Mouse (Mus musculus) embryonic facial prominence, embryonic 12.5 days (tissue): ENCODE measurements around the gene Lrmp. TPM values are rescaled to one million over a fixed set of nuclear protein-coding genes. Genes with fewer than 3 reads are reported as not detected.

Source experiments
- ATAC-seq: fragments of 200-750 bp; cut with Nextera tagmentation; 2 replicates; pipeline ENCODE4 v1.8.0; 2017; ENCODE audit not compliant: insufficient number of reproducible peaks, insufficient read depth, low FRiP score, low TSS enrichment
- H3K27ac ChIP-seq: fragments of 300-500 bp; sonication (generic); 2 replicates; pipeline ENCODE4 v1.5.1; 2016; ENCODE audit warnings: mild to moderate bottlenecking
- H3K27me3 ChIP-seq: fragments of 300-500 bp; sonication (generic); 2 replicates; pipeline ENCODE4 v1.6.1; 2016; ENCODE audit warnings: mild to moderate bottlenecking, moderate library complexity
- H3K36me3 ChIP-seq: fragments of 300-500 bp; sonication (generic); 2 replicates; pipeline ENCODE4 v1.6.1; 2016; ENCODE audit warnings: mild to moderate bottlenecking
- H3K4me1 ChIP-seq: fragments of 300-500 bp; sonication (generic); 2 replicates; pipeline ENCODE4 v1.6.1; 2016
- H3K4me2 ChIP-seq: fragments of 300-500 bp; sonication (generic); replicated peaks from 2 replicates; pipeline ENCODE4 v1.6.1; 2016; ENCODE audit warnings: mild to moderate bottlenecking, moderate library complexity
- H3K4me3 ChIP-seq: fragments of 300-500 bp; sonication (generic); 2 replicates; pipeline ENCODE4 v1.5.1; 2016; ENCODE audit warnings: mild to moderate bottlenecking
- H3K9ac ChIP-seq: fragments of 300-500 bp; sonication (generic); 2 replicates; pipeline ENCODE4 v1.6.1; 2016; ENCODE audit warnings: mild to moderate bottlenecking, moderate library complexity
- H3K9me3 ChIP-seq: fragments of 300-500 bp; sonication (generic); 2 replicates; pipeline ENCODE4 v1.6.1; 2016; ENCODE audit warnings: mild to moderate bottlenecking, moderate library complexity
- WGBS: fragments of 180-500 bp; shearing (Covaris S2); methylation state at CpG from one replicate; pipeline ENCODE4 v1.1.7; 2016; 5-methylcytosine and 5-hydroxymethylcytosine counted together
- polyA plus RNA-seq: library from polyadenylated mRNA; unstranded; fragments of >200 nt; fragmentation: Nextera tagmentation; extraction: Ambion mirVana; gene quantifications from 2 replicates; pipeline ENCODE4 v1.2.1, GENCODE M21; 2016

Gene Lrmp
- polyA plus RNA-seq, 1 experiment from 2014 or later: 3.0 TPM

- no peak for ATAC-seq
- Histone ChIP-seq H3K4me1 (no peaks in the 10 kb centered on the region), H3K9me3 (no peaks in the 10 kb centered on the region), H3K4me3 (no peak overlapping the region), H3K27ac (no peak overlapping the region), H3K4me2 (no peak overlapping the region), H3K27me3 (no peaks in the 10 kb centered on the region), H3K36me3 (no peaks in the 10 kb centered on the region), H3K9ac (no peak overlapping the region)
- WGBS: 89% methylated on average over 6 of the region's 6 CpGs
These were observed 9.2 kb upstream of the Lrmp start for GRCm38 (mm10) chr6:145106163-145106842.

DNA sequence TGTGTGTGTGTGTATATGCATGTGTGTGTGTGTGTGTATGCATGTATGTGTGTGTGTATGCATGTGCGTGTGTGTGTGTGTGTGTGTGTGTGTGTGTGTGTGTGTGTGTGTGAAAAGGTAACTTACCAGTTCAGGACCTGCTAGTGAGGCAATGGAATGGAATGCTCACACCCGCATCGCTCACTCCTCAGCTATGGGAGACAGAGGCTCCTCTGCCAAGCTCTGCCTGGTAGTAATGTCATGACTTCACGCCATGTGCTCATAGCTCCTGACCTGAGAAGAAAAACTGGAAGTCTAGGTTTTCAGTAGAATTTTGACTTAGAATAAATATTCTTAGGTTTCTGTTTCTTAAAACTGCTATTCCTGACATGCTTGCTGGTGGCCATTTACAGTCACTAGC, 4.7 kb upstream of the Lrmp start:
- WGBS: 79% methylated on average over 4 of the region's 4 CpGs
- Histone ChIP-seq H3K9me3 (no peaks in the 10 kb centered on the region), H3K36me3 (no peaks in the 10 kb centered on the region), H3K27ac (no peak overlapping the region), H3K9ac (no peak overlapping the region), H3K4me1 (no peaks in the 10 kb centered on the region), H3K4me3 (no peak overlapping the region), H3K4me2 (no peak overlapping the region), H3K27me3 (no peaks in the 10 kb centered on the region)
- ATAC-seq: no peak

DNA sequence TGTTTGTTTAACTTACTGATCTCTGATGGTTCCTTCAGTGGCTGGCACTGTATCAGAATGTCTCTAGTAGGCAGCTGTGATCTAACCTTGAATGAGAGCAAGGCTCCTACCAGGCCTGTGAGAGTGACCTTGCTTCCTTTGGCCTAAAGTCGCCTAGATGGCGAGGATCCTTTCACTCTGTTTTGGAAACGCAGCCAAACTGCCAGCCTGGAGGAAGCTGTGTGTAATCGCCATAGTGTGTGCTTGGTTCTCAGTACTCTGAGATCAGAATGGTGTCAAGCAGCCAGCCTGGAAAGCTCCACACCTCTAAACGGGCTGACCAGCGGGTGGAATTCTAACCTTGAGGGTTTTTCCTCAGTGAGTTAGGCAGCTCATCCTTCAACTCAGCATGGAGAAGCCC, 2.6 kb upstream of the Lrmp start:
- Histone ChIP-seq H3K9me3 (no peaks in the 10 kb centered on the region), H3K4me2 (no peak overlapping the region), H3K27me3 (no peaks in the 10 kb centered on the region), H3K9ac (no peak overlapping the region), H3K4me1 (peaks cover 7% of the 10 kb centered on the region; the same call in 1 of the 2 replicates), H3K4me3 (no peak overlapping the region), H3K36me3 (no peaks in the 10 kb centered on the region), H3K27ac (no peak overlapping the region)
- no peak for ATAC-seq
- WGBS: 57% methylated on average over 6 of the region's 6 CpGs

DNA sequence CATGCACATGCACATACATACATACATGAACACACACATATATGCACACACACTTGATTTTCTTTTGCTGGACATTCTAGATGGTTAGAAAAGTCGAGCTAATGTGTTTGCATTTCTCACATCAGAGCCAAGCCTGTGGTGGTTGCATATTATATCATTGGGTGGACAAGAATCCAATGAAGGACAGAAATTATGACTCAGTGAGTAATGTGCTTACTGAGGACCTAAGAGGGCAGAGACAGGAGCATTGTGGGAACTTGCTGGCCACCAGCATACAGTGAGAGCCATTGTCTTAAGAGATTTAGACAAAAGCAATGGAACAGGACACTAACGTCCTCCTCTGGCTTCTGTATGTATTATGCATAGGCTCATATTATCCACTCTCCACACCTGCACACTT, 892 bp upstream of the Lrmp start:
- H3K36me3 ChIP-seq: no peaks in the 10 kb centered on the region
- no peak overlapping the region for H3K27ac ChIP-seq
- H3K9ac ChIP-seq: no peak overlapping the region
- no peaks in the 10 kb centered on the region for H3K9me3 ChIP-seq
- no peak overlapping the region for H3K4me2 ChIP-seq
- no peak for ATAC-seq
- no peak overlapping the region for H3K4me3 ChIP-seq
- H3K27me3 ChIP-seq: no peaks in the 10 kb centered on the region
- H3K4me1 ChIP-seq: peaks cover 7% of the 10 kb centered on the region; the same call in 1 of the 2 replicates
- 68% methylated on average over 2 of the region's 2 CpGs for whole genome bisulfite sequencing

GRCm38 (mm10) chr6:145116098-145116672, 732 bp downstream of the Lrmp start:
- Histone ChIP-seq H3K9me3 (no peaks in the 10 kb centered on the region), H3K4me3 (no peak overlapping the region), H3K27me3 (no peaks in the 10 kb centered on the region), H3K36me3 (no peaks in the 10 kb centered on the region), H3K4me2 (0 out of 2 replicates have a peak overlapping the region, but pooled peaks have one; percentile 5), H3K4me1 (peaks cover 13% of the 10 kb centered on the region), H3K27ac (no peak overlapping the region), H3K9ac (no peak overlapping the region)
- no peak for ATAC-seq
- 11% methylated on average over 4 of the region's 4 CpGs for WGBS

GRCm38 (mm10) chr6:145120086-145120485, 4.6 kb downstream of the Lrmp start:
- ATAC-seq: no peak
- H3K36me3 ChIP-seq: no peaks in the 10 kb centered on the region
- WGBS: 84% methylated on average over 2 of the region's 2 CpGs

GRCm38 (mm10) chr6:145120787-145121589, 5.5 kb downstream of the Lrmp start:
- ATAC-seq: no peak
- H3K27ac ChIP-seq: no peak overlapping the region
- no peak overlapping the region for H3K4me3 ChIP-seq
- no peaks in the 10 kb centered on the region for H3K36me3 ChIP-seq
- no peaks in the 10 kb centered on the region for H3K27me3 ChIP-seq
- no peak overlapping the region for H3K9ac ChIP-seq
- H3K9me3 ChIP-seq: no peaks in the 10 kb centered on the region
- peaks cover 16% of the 10 kb centered on the region for H3K4me1 ChIP-seq
- H3K4me2 ChIP-seq: 0 out of 2 replicates have a peak overlapping the region, but pooled peaks have one; percentile 6
- 36% methylated on average over 18 of the region's 18 CpGs for WGBS

More at GRCm38 (mm10) chr6:145120086-145120485, 4.6 kb downstream of the Lrmp start:
- Histone ChIP-seq H3K27me3 (no peaks in the 10 kb centered on the region), H3K4me1 (peaks cover 16% of the 10 kb centered on the region), H3K27ac (no peak overlapping the region), H3K9ac (no peak overlapping the region), H3K4me3 (no peak overlapping the region), H3K4me2 (no peak overlapping the region), H3K9me3 (no peaks in the 10 kb centered on the region)

DNA sequence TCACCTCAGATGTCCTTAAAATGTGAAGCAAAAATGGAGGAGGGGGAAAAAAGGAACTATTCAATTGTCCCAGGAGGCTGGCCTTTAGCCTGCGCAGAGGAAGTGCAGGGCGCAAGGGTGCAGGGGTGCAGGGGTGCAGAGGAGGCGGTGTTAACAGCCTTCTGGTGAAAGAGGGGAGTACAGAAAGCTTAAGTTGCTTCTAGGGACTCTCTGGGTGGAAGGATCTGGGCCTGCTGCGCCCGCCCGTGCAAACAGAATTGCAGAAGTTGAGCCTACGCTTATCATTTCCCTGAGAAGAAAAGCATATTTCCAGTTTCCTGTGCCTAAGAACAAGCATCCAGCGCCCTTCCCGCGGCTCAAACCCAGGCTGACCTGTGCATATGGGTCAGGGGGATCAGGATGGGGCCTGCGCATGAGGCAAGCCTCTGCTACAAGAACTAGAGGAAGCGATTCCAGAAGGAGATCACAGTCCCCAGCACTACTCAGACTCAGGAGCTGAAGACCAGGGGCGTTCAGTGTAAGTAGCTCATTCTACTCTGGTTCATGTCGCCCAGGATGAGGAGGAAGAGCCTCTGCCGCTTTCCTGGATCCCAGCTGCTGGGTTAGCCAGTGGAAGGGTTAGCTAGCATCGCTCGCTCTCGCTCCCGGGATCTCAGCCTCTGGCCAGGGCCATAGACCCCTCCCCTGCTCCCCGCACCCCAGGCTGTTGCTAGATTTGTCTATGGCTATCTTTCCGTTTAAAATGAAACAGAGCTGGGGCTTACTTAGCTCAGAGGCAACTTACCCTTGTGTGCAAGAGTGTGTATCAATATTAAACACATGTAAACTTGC, 6.4 kb downstream of the Lrmp start:
- H3K36me3 ChIP-seq: no peaks in the 10 kb centered on the region
- no peaks in the 10 kb centered on the region for H3K9me3 ChIP-seq
- no peak overlapping the region for H3K4me3 ChIP-seq
- no peak for ATAC-seq
- H3K27ac ChIP-seq: no peak overlapping the region
- H3K9ac ChIP-seq: no peak overlapping the region
- H3K27me3 ChIP-seq: no peaks in the 10 kb centered on the region
- H3K4me2 ChIP-seq: no peak overlapping the region
- H3K4me1 ChIP-seq: peaks cover 9% of the 10 kb centered on the region; the same call in 1 of the 2 replicates
- 43% methylated on average over 21 of the region's 21 CpGs for WGBS

DNA sequence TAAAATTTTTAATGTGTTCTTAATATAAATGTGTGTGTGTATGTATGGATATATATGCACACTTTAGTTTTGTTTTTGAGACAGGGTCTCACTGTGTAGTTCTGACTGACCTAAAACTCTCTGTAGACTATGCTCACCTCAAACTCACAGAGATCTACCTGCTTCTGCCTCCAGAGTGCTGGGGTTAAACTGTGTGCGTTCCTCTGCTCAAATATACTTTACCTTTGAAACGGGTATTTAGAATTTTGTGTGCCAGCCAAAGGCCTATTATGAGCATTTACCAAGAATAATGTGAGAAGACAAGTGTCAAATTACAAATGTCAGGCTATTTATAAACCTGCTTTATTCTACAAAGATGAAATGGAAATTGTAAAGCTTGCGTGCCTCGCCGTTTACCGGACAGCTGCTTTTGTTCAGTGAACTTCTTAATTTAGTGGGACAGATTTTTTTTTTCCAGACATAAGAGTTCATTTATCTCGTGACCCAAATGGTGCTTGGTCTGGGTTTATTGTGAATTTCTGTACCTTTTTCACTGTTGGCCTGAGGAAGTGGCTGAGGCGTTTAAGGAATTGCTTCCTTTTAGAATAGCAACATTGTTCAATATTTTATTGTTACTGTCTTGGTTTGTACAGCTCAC, 7.1 kb downstream of the Lrmp start:
- ATAC-seq: no peak
- no peak overlapping the region for H3K27ac ChIP-seq
- WGBS: 39% methylated on average over 8 of the region's 8 CpGs

GRCm38 (mm10) chr6:145123136-145124060, 7.9 kb downstream of the Lrmp start:
- no peak for ATAC-seq

More for the DNA sequence above, 7.1 kb downstream of the Lrmp start:
- Histone ChIP-seq H3K36me3 (no peaks in the 10 kb centered on the region), H3K4me2 (no peak overlapping the region), H3K9ac (no peak overlapping the region), H3K4me1 (peaks cover 9% of the 10 kb centered on the region; the same call in 1 of the 2 replicates), H3K9me3 (peaks cover under 1% of the 10 kb centered on the region; the same call in 1 of the 2 replicates), H3K4me3 (no peak overlapping the region), H3K27me3 (no peaks in the 10 kb centered on the region)

More at GRCm38 (mm10) chr6:145123136-145124060, 7.9 kb downstream of the Lrmp start:
- WGBS: 80% methylated on average over 11 of the region's 11 CpGs
- H3K27me3 ChIP-seq: no peaks in the 10 kb centered on the region
- no peak overlapping the region for H3K9ac ChIP-seq
- no peak overlapping the region for H3K4me3 ChIP-seq
- no peak overlapping the region for H3K4me2 ChIP-seq
- no peaks in the 10 kb centered on the region for H3K36me3 ChIP-seq
- peaks cover 9% of the 10 kb centered on the region; the same call in 1 of the 2 replicates for H3K4me1 ChIP-seq
- peaks cover 4% of the 10 kb centered on the region; the same call in 1 of the 2 replicates for H3K9me3 ChIP-seq
- no peak overlapping the region for H3K27ac ChIP-seq
